Mouse (Mus musculus) embryonic facial prominence, embryonic 10.5 days (tissue): ENCODE results near the gene Ralgps1. TPM values are rescaled to one million over a fixed set of nuclear protein-coding genes. Genes with fewer than 3 reads are reported as not detected.

Experiments used
- DNase-seq: peaks from one replicate; pipeline ENCODE4 v3.0.0-alpha.2; 2017; ENCODE audit warnings: low spot score
- H3K27ac ChIP-seq: fragments of 300-500 bp; sonication (generic); replicated peaks from 2 replicates; pipeline ENCODE4 v1.5.1; 2016; ENCODE audit warnings: mild to moderate bottlenecking
- H3K27me3 ChIP-seq: fragments of 300-500 bp; sonication (generic); replicated peaks from 2 replicates; pipeline ENCODE4 v1.6.1; 2016; ENCODE audit warnings: low read depth, mild to moderate bottlenecking; ENCODE audit not compliant: poor library complexity, severe bottlenecking
- H3K36me3 ChIP-seq: fragments of 300-500 bp; sonication (generic); replicated peaks from 2 replicates; pipeline ENCODE4 v1.6.1; 2016; ENCODE audit warnings: mild to moderate bottlenecking, moderate library complexity
- H3K4me1 ChIP-seq: fragments of 300-500 bp; sonication (generic); 2 replicates; pipeline ENCODE4 v1.6.1; 2016
- H3K4me3 ChIP-seq: fragments of 300-500 bp; sonication (generic); 2 replicates; pipeline ENCODE4 v1.5.1; 2016; ENCODE audit warnings: mild to moderate bottlenecking, moderate library complexity
- H3K9me3 ChIP-seq: fragments of 300-500 bp; sonication (generic); 2 replicates; pipeline ENCODE4 v1.6.1; 2016; ENCODE audit warnings: mild to moderate bottlenecking
- WGBS: fragments of 180-500 bp; shearing (Covaris S2); methylation state at CpG from one replicate; pipeline ENCODE4 v1.1.7; 2016; 5-methylcytosine and 5-hydroxymethylcytosine counted together
- polyA plus RNA-seq: library from polyadenylated mRNA; unstranded; fragments of >200 nt; fragmentation: Nextera tagmentation; extraction: Ambion mirVana; gene quantifications from 2 replicates; pipeline ENCODE4 v1.2.1, GENCODE M21; 2016

Ralgps1 gene
- polyA plus RNA-seq, 1 experiment from 2014 or later: 4.8 TPM

DNA sequence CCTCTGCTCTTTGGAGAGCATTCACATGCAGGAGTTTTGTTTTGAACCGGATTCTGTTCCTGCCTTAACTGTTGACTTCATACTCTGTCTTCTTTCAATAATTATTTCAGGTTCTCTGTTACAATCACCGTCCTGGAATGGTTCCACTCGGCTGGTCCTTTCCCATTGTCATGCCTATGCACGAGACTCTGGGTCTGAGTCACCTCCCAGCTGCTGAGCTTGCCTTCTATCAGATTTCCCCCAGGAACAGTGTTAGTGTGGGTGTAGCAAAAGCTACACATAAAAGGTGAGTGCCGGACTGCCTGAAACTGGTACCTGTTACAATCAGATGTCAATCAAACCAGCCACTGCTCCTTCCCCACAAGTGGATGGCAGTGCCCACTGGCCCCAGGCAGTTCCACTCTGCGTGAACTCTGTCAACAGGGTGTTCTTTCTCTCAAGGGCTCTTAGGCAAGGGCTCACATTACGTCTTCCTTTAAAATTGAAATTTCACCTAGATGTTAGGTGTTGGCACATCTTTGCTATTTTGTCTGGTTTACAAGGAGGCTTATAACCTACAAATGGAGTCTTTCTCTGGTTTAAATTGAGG lies 13.9 kb downstream of the Ralgps1 start:
- Histone ChIP-seq H3K27me3 (no peaks in the 10 kb centered on the region), H3K9me3 (no peaks in the 10 kb centered on the region), H3K36me3 (no peaks in the 10 kb centered on the region), H3K4me1 (no peaks in the 10 kb centered on the region), H3K27ac (no peak overlapping the region), H3K4me3 (no peak overlapping the region)
- WGBS: 85% methylated on average over 7 of the region's 7 CpGs
- DNase-seq: no peak

DNA sequence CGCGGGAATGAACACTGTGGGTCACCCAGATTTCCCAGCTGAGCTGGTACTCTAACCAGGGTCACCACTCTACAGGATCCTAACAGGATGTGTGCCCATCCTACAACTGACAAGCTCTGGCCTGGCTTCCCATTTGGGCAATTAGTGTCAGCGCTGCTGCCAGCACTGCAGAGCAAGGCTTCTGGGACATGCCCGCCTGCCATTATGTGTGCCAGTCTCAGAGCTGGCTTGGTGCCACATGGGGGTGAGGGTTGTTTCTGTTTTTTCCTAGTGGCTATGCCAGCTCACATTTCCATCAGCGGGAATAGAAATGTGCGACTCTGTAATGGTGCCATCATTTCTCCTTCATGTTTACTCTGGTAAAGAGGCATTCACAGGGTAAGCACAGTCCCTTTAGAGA lies 15.7 kb downstream of the Ralgps1 start:
- H3K4me1 ChIP-seq: 0 out of 2 replicates have a peak, but pooled peaks cover 6% of the 10 kb centered on the region
- WGBS: 91% methylated on average over 6 of the region's 6 CpGs
- no peak for DNase-seq
- no peaks in the 10 kb centered on the region for H3K36me3 ChIP-seq
- no peak overlapping the region for H3K27ac ChIP-seq
- H3K4me3 ChIP-seq: no peak overlapping the region
- H3K9me3 ChIP-seq: no peaks in the 10 kb centered on the region
- no peaks in the 10 kb centered on the region for H3K27me3 ChIP-seq

DNA sequence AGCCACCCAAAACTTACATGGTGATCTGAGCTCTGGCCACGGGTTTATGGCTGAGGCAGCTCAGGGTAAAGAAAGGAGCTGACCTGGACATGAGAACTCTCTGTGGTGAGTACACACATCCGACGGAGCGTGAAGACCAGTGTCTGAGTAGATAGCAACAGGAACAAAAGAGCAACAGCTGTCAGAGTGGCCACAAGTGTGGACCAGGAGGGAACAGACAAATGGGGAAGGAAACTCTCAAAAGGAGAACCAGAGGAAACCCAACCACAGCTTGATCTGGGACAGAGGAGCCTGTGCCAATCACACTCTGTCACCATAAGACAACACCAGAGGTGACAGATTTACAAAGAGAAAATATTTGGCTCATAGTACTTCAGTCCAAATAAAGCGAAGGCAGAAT lies 17.9 kb downstream of the Ralgps1 start:
- Histone ChIP-seq H3K27me3 (no peaks in the 10 kb centered on the region), H3K4me3 (no peak overlapping the region), H3K27ac (no peak overlapping the region), H3K9me3 (no peaks in the 10 kb centered on the region), H3K36me3 (no peaks in the 10 kb centered on the region), H3K4me1 (0 out of 2 replicates have a peak, but pooled peaks cover 6% of the 10 kb centered on the region)
- no peak for DNase-seq
- 83% methylated on average over 5 of the region's 5 CpGs for WGBS

DNA sequence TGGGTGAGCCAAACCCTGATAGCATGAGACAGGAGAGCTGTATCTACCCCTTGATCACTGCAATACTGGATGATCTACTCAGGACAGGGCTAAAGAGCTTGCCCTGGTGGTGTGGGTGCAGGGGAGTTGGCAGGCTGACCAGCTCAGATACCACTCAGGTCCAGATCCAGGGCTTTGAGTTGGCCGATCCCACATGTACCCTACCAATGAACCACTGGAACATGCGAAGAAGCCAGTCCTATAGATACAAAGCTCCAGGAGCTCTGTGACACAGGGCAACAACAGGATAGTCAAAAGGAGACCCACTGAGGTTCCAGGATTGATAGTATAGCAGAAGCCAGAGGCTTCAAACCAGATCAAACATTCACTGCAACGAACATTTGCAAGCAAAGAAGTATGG lies 19.8 kb downstream of the Ralgps1 start:
- Histone ChIP-seq H3K9me3 (no peaks in the 10 kb centered on the region), H3K4me3 (no peak overlapping the region), H3K27me3 (no peaks in the 10 kb centered on the region), H3K36me3 (no peaks in the 10 kb centered on the region), H3K4me1 (0 out of 2 replicates have a peak, but pooled peaks cover 6% of the 10 kb centered on the region), H3K27ac (no peak overlapping the region)
- 92% methylated on average over 3 of the region's 3 CpGs for WGBS
- DNase-seq: no peak

DNA sequence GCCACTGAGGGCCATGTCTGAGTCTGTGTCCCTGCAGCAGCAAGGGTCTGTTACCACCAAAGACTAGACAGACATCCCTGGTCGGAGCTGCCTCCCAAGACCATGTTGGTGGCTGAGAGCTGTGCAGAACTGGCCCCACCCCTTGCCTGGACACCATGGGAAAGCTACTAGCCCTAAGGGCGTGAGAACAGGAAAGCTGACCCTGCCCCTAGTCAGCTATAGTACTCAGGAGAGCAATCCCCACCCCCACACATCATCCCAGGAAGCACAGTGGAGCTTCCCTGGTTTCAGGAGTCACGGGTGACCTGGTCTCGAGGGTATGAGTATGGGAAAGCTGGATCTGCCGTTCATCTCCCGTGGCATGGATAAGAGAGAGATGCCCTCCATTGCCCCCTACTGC lies 20.4 kb downstream of the Ralgps1 start:
- 63% methylated on average over 6 of the region's 6 CpGs for WGBS
- Histone ChIP-seq H3K27ac (no peak overlapping the region), H3K36me3 (no peaks in the 10 kb centered on the region), H3K4me3 (no peak overlapping the region), H3K9me3 (no peaks in the 10 kb centered on the region), H3K4me1 (peaks cover 9% of the 10 kb centered on the region), H3K27me3 (no peaks in the 10 kb centered on the region)
- DNase-seq: no peak

DNA sequence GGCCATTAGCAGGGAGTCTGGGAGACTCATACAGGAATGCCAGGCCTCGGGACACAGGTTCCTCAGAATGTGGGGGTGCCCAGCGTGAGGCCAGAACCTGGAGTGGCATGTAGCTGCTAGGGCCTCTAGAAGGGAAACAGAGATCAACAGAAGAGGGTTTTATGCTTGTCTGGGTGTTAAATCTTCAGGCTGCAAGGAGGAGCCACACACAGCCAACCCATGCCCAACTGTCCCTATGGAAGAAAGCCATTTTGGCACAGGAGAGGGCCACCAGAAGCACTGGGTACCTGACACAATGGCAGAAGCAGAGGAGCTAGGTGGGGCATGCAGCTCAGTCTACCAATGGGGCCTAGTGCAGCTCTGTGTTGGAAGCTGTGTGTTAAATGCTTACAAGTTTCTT lies 21.7 kb downstream of the Ralgps1 start:
- Histone ChIP-seq H3K27me3 (no peaks in the 10 kb centered on the region), H3K36me3 (no peaks in the 10 kb centered on the region), H3K4me3 (no peak overlapping the region), H3K4me1 (peaks cover 17% of the 10 kb centered on the region), H3K27ac (no peak overlapping the region), H3K9me3 (no peaks in the 10 kb centered on the region)
- WGBS: 52% methylated on average over 2 of the region's 2 CpGs
- DNase-seq: no peak

DNA sequence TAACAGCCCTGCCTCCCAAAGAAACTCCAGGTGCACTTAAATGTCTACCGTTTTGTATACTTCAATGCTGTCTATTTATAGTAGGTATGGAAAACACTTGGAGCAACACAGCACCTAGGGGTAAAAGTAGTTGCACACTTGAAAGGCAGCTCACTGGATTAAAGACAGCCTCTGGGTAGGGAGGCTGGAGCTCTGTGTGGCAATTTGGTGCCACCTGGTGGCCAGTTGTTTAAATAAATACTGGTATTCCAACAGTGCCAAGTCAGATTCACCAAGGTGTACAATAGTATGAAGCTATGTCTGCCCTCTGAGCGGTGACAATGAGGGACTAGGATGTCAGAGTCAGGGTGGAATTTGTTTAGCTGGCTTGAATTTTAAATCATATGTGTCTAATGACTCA lies 22.2 kb downstream of the Ralgps1 start:
- no peaks in the 10 kb centered on the region for H3K27me3 ChIP-seq
- peaks cover 20% of the 10 kb centered on the region for H3K4me1 ChIP-seq
- no peak overlapping the region for H3K27ac ChIP-seq
- no peaks in the 10 kb centered on the region for H3K36me3 ChIP-seq
- no peak overlapping the region for H3K4me3 ChIP-seq
- no peaks in the 10 kb centered on the region for H3K9me3 ChIP-seq
- peak; percentile 74 for DNase-seq
- WGBS: 37% methylated on average over 2 of the region's 2 CpGs

DNA sequence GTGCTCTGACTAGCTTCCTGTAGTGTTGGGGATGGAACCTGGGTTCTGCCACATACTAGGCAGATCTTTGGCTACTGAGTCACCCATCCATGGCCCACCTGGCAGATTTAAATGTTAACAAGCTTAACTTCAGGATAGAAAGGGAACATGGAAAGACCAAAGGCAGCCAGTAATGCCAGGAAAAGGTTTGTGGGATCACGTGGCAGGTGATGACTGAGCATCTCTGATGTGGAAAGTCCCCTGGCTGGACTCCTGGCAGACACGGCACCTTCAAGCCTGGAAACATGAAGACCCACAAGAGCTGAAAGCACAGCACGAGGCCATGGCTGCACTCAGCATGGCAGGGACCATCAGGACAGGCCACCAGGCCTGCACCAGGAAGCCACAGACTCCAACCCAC lies 23.0 kb downstream of the Ralgps1 start:
- DNase-seq: no peak
- no peak overlapping the region for H3K27ac ChIP-seq
- no peaks in the 10 kb centered on the region for H3K9me3 ChIP-seq
- H3K36me3 ChIP-seq: no peaks in the 10 kb centered on the region
- H3K4me3 ChIP-seq: no peak overlapping the region
- peaks cover 24% of the 10 kb centered on the region for H3K4me1 ChIP-seq
- no peaks in the 10 kb centered on the region for H3K27me3 ChIP-seq
- 85% methylated on average over 3 of the region's 3 CpGs for WGBS

DNA sequence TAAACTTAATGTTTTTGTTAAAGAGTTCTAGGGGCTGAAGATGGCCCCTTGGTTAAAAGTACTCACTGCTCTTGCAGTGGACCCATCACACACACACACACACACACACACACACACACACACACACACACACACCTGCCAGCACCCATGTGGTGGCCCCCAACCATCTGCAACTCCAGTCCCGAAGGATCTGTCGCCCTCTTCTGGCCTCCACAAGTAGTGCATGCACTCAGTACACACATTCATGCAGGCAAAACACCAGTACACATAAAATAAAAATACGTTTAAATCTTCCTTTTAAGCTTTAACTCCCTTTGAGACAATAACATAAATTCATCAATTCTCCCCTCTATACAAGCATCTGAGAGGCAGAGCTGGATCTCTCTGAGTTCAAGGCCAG lies 23.7 kb downstream of the Ralgps1 start:
- 33% methylated on average over 3 of the region's 3 CpGs for WGBS
- Histone ChIP-seq H3K9me3 (no peaks in the 10 kb centered on the region), H3K27ac (no peak overlapping the region), H3K36me3 (no peaks in the 10 kb centered on the region), H3K27me3 (no peaks in the 10 kb centered on the region), H3K4me1 (peaks cover 24% of the 10 kb centered on the region), H3K4me3 (no peak overlapping the region)
- peak; percentile 71 for DNase-seq

DNA sequence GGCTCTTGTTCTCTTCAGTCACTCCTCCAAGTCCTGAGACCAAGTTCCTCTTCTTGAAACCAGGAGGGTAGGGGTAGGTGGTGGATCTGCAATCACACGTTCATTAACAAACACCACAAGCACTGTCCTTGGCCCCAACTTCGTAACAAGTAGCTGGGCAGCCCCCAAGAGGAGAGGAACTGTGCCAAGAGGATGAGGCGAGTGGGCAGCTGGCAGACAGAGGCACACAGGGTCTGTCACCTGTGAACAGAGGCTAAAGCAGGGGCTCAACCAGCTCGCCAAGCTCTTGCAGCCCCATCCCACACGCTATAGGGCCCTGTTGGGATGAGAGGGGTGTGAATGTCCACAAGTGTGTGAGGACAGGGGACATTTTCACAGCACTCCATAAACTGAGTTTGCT lies 24.5 kb downstream of the Ralgps1 start:
- no peaks in the 10 kb centered on the region for H3K36me3 ChIP-seq
- no peaks in the 10 kb centered on the region for H3K9me3 ChIP-seq
- no peak overlapping the region for H3K27ac ChIP-seq
- no peak for DNase-seq
- peaks cover 24% of the 10 kb centered on the region for H3K4me1 ChIP-seq
- H3K27me3 ChIP-seq: no peaks in the 10 kb centered on the region
- H3K4me3 ChIP-seq: no peak overlapping the region
- WGBS: 80% methylated on average over 5 of the region's 5 CpGs

DNA sequence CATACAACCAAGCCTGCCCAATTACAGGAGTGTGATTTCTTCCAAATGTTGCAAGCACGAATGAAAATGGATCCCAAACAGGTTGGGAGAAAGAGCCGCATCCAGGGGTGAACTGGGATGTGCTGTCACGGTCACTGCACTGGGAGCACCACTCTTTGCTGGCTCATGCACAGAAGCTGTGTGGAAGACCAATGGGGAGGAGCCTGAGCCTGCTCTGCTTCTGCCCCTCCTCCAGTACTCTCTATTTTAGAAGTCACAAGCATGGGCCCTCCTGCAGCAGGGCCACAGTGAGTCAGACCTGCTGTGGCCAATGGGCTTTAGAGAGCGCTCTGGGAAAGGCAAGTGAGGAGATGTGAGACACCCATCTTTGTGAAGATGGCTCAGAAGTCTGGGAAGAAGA lies 25.3 kb downstream of the Ralgps1 start:
- WGBS: 75% methylated on average over 4 of the region's 4 CpGs
- Histone ChIP-seq H3K4me3 (no peak overlapping the region), H3K27me3 (no peaks in the 10 kb centered on the region), H3K36me3 (no peaks in the 10 kb centered on the region), H3K27ac (no peak overlapping the region), H3K4me1 (peaks cover 21% of the 10 kb centered on the region), H3K9me3 (no peaks in the 10 kb centered on the region)
- no peak for DNase-seq

DNA sequence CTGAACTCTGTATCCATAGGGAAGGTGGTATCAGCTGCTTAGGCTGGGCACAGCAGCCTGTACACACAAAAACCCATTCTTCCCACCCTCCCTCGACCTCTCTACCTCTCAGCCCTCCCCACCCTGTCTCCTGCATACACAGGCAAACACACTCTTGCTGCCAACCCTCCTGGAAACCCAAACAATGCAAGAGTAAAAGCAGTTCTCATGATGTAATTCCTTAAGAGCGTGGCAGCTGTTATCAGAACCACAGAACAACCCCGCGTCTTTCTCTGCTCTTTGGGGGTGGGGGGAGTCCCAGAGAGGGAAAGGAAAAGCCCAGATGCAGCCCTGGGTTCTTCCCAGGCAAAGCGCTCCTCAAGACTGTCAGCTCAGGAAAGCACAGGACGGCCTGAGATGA lies 25.8 kb downstream of the Ralgps1 start:
- WGBS: 63% methylated on average over 6 of the region's 6 CpGs
- no peak for DNase-seq
- H3K9me3 ChIP-seq: no peaks in the 10 kb centered on the region
- H3K36me3 ChIP-seq: no peaks in the 10 kb centered on the region
- H3K27ac ChIP-seq: no peak overlapping the region
- no peak overlapping the region for H3K4me3 ChIP-seq
- H3K27me3 ChIP-seq: no peaks in the 10 kb centered on the region
- peaks cover 18% of the 10 kb centered on the region for H3K4me1 ChIP-seq

DNA sequence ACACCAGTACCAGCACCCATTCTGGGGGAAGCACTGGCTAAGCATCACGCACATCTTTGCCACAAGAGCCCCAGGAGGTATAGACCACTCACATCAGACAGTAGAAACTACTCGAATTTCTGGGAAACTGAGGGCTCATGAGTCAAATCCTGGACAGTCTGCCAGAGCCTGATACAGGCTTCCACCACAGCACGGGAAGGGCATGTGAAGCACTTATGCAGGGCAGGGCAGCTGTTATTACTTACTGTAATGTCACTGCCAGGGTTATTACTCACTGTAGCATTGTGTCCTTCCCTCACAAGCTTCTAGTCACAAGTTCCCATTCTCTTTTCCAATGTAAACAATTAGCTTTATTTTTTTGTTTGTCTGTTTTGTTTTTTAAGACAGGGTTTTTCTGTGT lies 27.9 kb downstream of the Ralgps1 start:
- no peak for DNase-seq
- 82% methylated on average over 3 of the region's 3 CpGs for WGBS
- no peaks in the 10 kb centered on the region for H3K36me3 ChIP-seq
- no peak overlapping the region for H3K27ac ChIP-seq
- no peaks in the 10 kb centered on the region for H3K27me3 ChIP-seq
- peaks cover 20% of the 10 kb centered on the region for H3K4me1 ChIP-seq
- H3K9me3 ChIP-seq: no peaks in the 10 kb centered on the region
- H3K4me3 ChIP-seq: no peak overlapping the region

DNA sequence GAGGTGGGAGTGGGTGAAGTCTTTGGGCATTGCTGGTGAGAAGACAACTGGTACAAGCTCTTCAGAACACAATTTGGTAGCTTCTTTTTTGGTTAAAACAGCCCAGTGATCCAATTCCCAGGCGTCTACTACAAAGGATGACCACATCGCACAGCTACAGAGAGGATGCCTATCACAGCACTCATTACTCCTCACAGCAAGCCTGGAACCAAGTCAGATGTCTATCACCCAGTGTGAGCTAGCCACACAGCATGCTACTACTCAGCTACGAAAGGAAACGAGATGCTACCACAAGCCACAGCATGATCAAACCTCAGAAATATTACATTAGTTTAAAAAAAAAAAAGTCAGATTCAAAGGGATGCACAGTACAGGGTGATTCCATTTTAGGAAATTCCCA lies 29.1 kb downstream of the Ralgps1 start:
- Histone ChIP-seq H3K27me3 (no peaks in the 10 kb centered on the region), H3K36me3 (no peaks in the 10 kb centered on the region), H3K4me1 (peaks cover 24% of the 10 kb centered on the region), H3K4me3 (no peak overlapping the region), H3K27ac (no peak overlapping the region), H3K9me3 (no peaks in the 10 kb centered on the region)
- 87% methylated on average over 4 of the region's 4 CpGs for WGBS
- no peak for DNase-seq
